Mouse (Mus musculus) embryonic facial prominence, embryonic 15.5 days (tissue): Measurements from ENCODE around the gene Eid2. TPM values are rescaled to one million over a fixed set of nuclear protein-coding genes. Genes with fewer than 3 reads are reported as not detected.

ENCODE experiments used
- polyA plus RNA-seq: library from polyadenylated mRNA; unstranded; fragments of >200 nt; fragmentation: Nextera tagmentation; extraction: Ambion mirVana; gene quantifications from 2 replicates; pipeline ENCODE4 v1.2.1, GENCODE M21; 2015

Eid2 gene
- polyA plus RNA-seq, 1 experiment from 2014 or later = 3.8 TPM

Other genes with a start within 250 kb of the Eid2 start
- 288 and 301 TPM in 2 replicates for gene Psmc4, start 217.8 kb upstream of the Eid2 start, polyA plus RNA-seq
- 0.49 and 0.69 TPM in 2 replicates for gene Fcgbp, start 196.6 kb upstream of the Eid2 start, polyA plus RNA-seq
- gene 9530053A07Rik, start 138.4 kb upstream of the Eid2 start, polyA plus RNA-seq = 0.03 and 0.05 TPM in 2 replicates
- gene Fbl, start 98.2 kb upstream of the Eid2 start, polyA plus RNA-seq = 114 and 116 TPM in 2 replicates
- gene Dyrk1b, start 88.4 kb upstream of the Eid2 start, polyA plus RNA-seq = 14.9 and 15.2 TPM in 2 replicates
- 13.6 and 15.5 TPM in 2 replicates for gene Eid2b, start 9.9 kb downstream of the Eid2 start, polyA plus RNA-seq
- gene Selenov, start 23.3 kb downstream of the Eid2 start, polyA plus RNA-seq = 0.13 and 0.30 TPM in 2 replicates
- gene Dll3, start 34.4 kb downstream of the Eid2 start, polyA plus RNA-seq = 2.0 and 2.4 TPM in 2 replicates
- 125 and 128 TPM in 2 replicates for gene Timm50, start 44.2 kb downstream of the Eid2 start, polyA plus RNA-seq
- 93.3 and 98.8 TPM in 2 replicates for gene Supt5, start 70.9 kb downstream of the Eid2 start, polyA plus RNA-seq
- 1,000 and 1,004 TPM in 2 replicates for gene Rps16, start 82.8 kb downstream of the Eid2 start, polyA plus RNA-seq
- gene Plekhg2, start 104.7 kb downstream of the Eid2 start, polyA plus RNA-seq = 66.8 and 76.1 TPM in 2 replicates
- 20.2 and 23.5 TPM in 2 replicates for gene Zfp36, start 112.4 kb downstream of the Eid2 start, polyA plus RNA-seq
- gene Med29, start 124.8 kb downstream of the Eid2 start, polyA plus RNA-seq = 47.7 and 52.1 TPM in 2 replicates
- 78.9 and 84.9 TPM in 2 replicates for gene Paf1, start 125.1 kb downstream of the Eid2 start, polyA plus RNA-seq
- 16.8 and 18.1 TPM in 2 replicates for gene Gmfg, start 169.6 kb downstream of the Eid2 start, polyA plus RNA-seq
- gene Lrfn1, start 184.1 kb downstream of the Eid2 start, polyA plus RNA-seq = 4.8 and 5.3 TPM in 2 replicates
- not detected in 2 replicates for gene Ifnl2, start 242.6 kb downstream of the Eid2 start, polyA plus RNA-seq